Mouse (Mus musculus) embryonic facial prominence, embryonic 10.5 days (tissue): ENCODE measurements around the gene Crxos. TPM values are rescaled to one million over a fixed set of nuclear protein-coding genes. Genes with fewer than 3 reads are reported as not detected.

ENCODE experiments used
- DNase-seq: peaks from one replicate; pipeline ENCODE4 v3.0.0-alpha.2; 2017; ENCODE audit warnings: low spot score
- H3K27ac ChIP-seq: fragments of 300-500 bp; sonication (generic); replicated peaks from 2 replicates; pipeline ENCODE4 v1.5.1; 2016; ENCODE audit warnings: mild to moderate bottlenecking
- H3K27me3 ChIP-seq: fragments of 300-500 bp; sonication (generic); replicated peaks from 2 replicates; pipeline ENCODE4 v1.6.1; 2016; ENCODE audit warnings: low read depth, mild to moderate bottlenecking; ENCODE audit not compliant: poor library complexity, severe bottlenecking
- H3K36me3 ChIP-seq: fragments of 300-500 bp; sonication (generic); replicated peaks from 2 replicates; pipeline ENCODE4 v1.6.1; 2016; ENCODE audit warnings: mild to moderate bottlenecking, moderate library complexity
- H3K4me1 ChIP-seq: fragments of 300-500 bp; sonication (generic); 2 replicates; pipeline ENCODE4 v1.6.1; 2016
- H3K4me3 ChIP-seq: fragments of 300-500 bp; sonication (generic); 2 replicates; pipeline ENCODE4 v1.5.1; 2016; ENCODE audit warnings: mild to moderate bottlenecking, moderate library complexity
- H3K9me3 ChIP-seq: fragments of 300-500 bp; sonication (generic); 2 replicates; pipeline ENCODE4 v1.6.1; 2016; ENCODE audit warnings: mild to moderate bottlenecking
- WGBS: fragments of 180-500 bp; shearing (Covaris S2); methylation state at CpG from one replicate; pipeline ENCODE4 v1.1.7; 2016; 5-methylcytosine and 5-hydroxymethylcytosine counted together
- polyA plus RNA-seq: library from polyadenylated mRNA; unstranded; fragments of >200 nt; fragmentation: Nextera tagmentation; extraction: Ambion mirVana; gene quantifications from 2 replicates; pipeline ENCODE4 v1.2.1, GENCODE M21; 2016

The Crxos gene
- not detected in 2 replicates for polyA plus RNA-seq

- DNase-seq: no peak
- Histone ChIP-seq H3K27me3 (no peaks in the 10 kb centered on the region), H3K9me3 (no peaks in the 10 kb centered on the region), H3K4me1 (no peaks in the 10 kb centered on the region), H3K27ac (no peak within 1 kb of the TSS), H3K4me3 (no peak within 1 kb of the TSS), H3K36me3 (no peaks in the 10 kb centered on the region)
- WGBS: 82% methylated on average over 2 of the region's 2 CpGs
Measured at GRCm38 (mm10) chr7:15882317-15882716, at the start of gene Crxos. Gene Crxos, plus strand, starts transcription at chr7:15882617.

GRCm38 (mm10) chr7:15839578-15839977 is 42.8 kb upstream of the Crxos start, which contains the start of gene Obox6:
Gene Obox6, minus strand, starts transcription at chr7:15839678.
- Histone ChIP-seq H3K27ac (no peak within 1 kb of the TSS), H3K9me3 (peaks cover 38% of the 10 kb centered on the region), H3K4me1 (no peaks in the 10 kb centered on the region), H3K36me3 (no peaks in the 10 kb centered on the region), H3K27me3 (no peaks in the 10 kb centered on the region), H3K4me3 (no peak within 1 kb of the TSS)
- no peak for DNase-seq
- WGBS: 91% methylated on average over 3 of the region's 3 CpGs

- Histone ChIP-seq H3K4me1 (no peaks in the 10 kb centered on the region), H3K27me3 (no peaks in the 10 kb centered on the region), H3K27ac (no peak overlapping the region), H3K36me3 (no peaks in the 10 kb centered on the region), H3K4me3 (no peak overlapping the region), H3K9me3 (no peaks in the 10 kb centered on the region)
- no peak for DNase-seq
- WGBS: 37% methylated on average over 2 of the region's 2 CpGs
Measured at GRCm38 (mm10) chr7:15859657-15860056, 22.8 kb upstream of the Crxos start.

GRCm38 (mm10) chr7:15864104-15864503 is 18.3 kb upstream of the Crxos start:
- DNase-seq: no peak
- WGBS: 63% methylated on average over 4 of the region's 4 CpGs
- H3K27me3 ChIP-seq: no peaks in the 10 kb centered on the region
- no peaks in the 10 kb centered on the region for H3K36me3 ChIP-seq
- H3K9me3 ChIP-seq: no peaks in the 10 kb centered on the region
- H3K4me1 ChIP-seq: no peaks in the 10 kb centered on the region
- no peak overlapping the region for H3K27ac ChIP-seq
- no peak overlapping the region for H3K4me3 ChIP-seq

GRCm38 (mm10) chr7:15879756-15880155 is 2.7 kb upstream of the Crxos start, which contains the start of gene Crx:
Gene Crx, minus strand, starts transcription at chr7:15879968.
- Histone ChIP-seq H3K36me3 (no peaks in the 10 kb centered on the region), H3K27me3 (no peaks in the 10 kb centered on the region), H3K27ac (no peak within 1 kb of the TSS), H3K4me1 (no peaks in the 10 kb centered on the region), H3K4me3 (no peak within 1 kb of the TSS), H3K9me3 (no peaks in the 10 kb centered on the region)
- DNase-seq: no peak
- 33% methylated on average over 4 of the region's 4 CpGs for WGBS

- DNase-seq: peak; percentile 10
- WGBS: 6% methylated on average over 7 of the region's 7 CpGs
Measured at GRCm38 (mm10) chr7:15881388-15881787, 1.0 kb upstream of the Crxos start.

GRCm38 (mm10) chr7:15881831-15882230 is 586 bp upstream of the Crxos start:
- H3K4me3 ChIP-seq: no peak overlapping the region

More at GRCm38 (mm10) chr7:15881388-15881787, 1.0 kb upstream of the Crxos start:
- no peaks in the 10 kb centered on the region for H3K27me3 ChIP-seq
- H3K27ac ChIP-seq: no peak overlapping the region
- no peaks in the 10 kb centered on the region for H3K9me3 ChIP-seq
- no peak overlapping the region for H3K4me3 ChIP-seq
- no peaks in the 10 kb centered on the region for H3K36me3 ChIP-seq
- H3K4me1 ChIP-seq: no peaks in the 10 kb centered on the region

GRCm38 (mm10) chr7:15884127-15884526 is 1.7 kb downstream of the Crxos start:
- no peaks in the 10 kb centered on the region for H3K36me3 ChIP-seq
- no peak for DNase-seq
- H3K4me1 ChIP-seq: no peaks in the 10 kb centered on the region
- no peaks in the 10 kb centered on the region for H3K27me3 ChIP-seq
- H3K4me3 ChIP-seq: no peak overlapping the region
- WGBS: 91% methylated on average over 2 of the region's 2 CpGs
- no peak overlapping the region for H3K27ac ChIP-seq
- no peaks in the 10 kb centered on the region for H3K9me3 ChIP-seq

More at GRCm38 (mm10) chr7:15881831-15882230, 586 bp upstream of the Crxos start:
- Histone ChIP-seq H3K36me3 (no peaks in the 10 kb centered on the region), H3K4me1 (no peaks in the 10 kb centered on the region), H3K27ac (no peak overlapping the region), H3K27me3 (no peaks in the 10 kb centered on the region), H3K9me3 (no peaks in the 10 kb centered on the region)
- WGBS: 63% methylated on average over 3 of the region's 3 CpGs
- DNase-seq: no peak

GRCm38 (mm10) chr7:15894251-15894650 is 11.8 kb downstream of the Crxos start:
- no peak for DNase-seq
- H3K27ac ChIP-seq: no peak overlapping the region
- 89% methylated on average over 1 of the region's 1 CpGs for WGBS
- no peaks in the 10 kb centered on the region for H3K27me3 ChIP-seq
- no peaks in the 10 kb centered on the region for H3K36me3 ChIP-seq
- H3K9me3 ChIP-seq: no peaks in the 10 kb centered on the region
- no peaks in the 10 kb centered on the region for H3K4me1 ChIP-seq
- H3K4me3 ChIP-seq: no peak overlapping the region

- DNase-seq: no peak
- H3K36me3 ChIP-seq: no peaks in the 10 kb centered on the region
- no peak overlapping the region for H3K27ac ChIP-seq
- no peaks in the 10 kb centered on the region for H3K9me3 ChIP-seq
- H3K4me1 ChIP-seq: no peaks in the 10 kb centered on the region
- no peak overlapping the region for H3K4me3 ChIP-seq
- WGBS: 83% methylated on average over 9 of the region's 9 CpGs
- no peaks in the 10 kb centered on the region for H3K27me3 ChIP-seq
Measured at GRCm38 (mm10) chr7:15901366-15902048, 19.1 kb downstream of the Crxos start.

- H3K27ac ChIP-seq: no peak overlapping the region
- no peaks in the 10 kb centered on the region for H3K9me3 ChIP-seq
- no peaks in the 10 kb centered on the region for H3K4me1 ChIP-seq
- WGBS: 70% methylated on average over 7 of the region's 7 CpGs
- no peak for DNase-seq
- H3K27me3 ChIP-seq: no peaks in the 10 kb centered on the region
- H3K4me3 ChIP-seq: no peak overlapping the region
- no peaks in the 10 kb centered on the region for H3K36me3 ChIP-seq
Measured at GRCm38 (mm10) chr7:15905861-15906260, 23.4 kb downstream of the Crxos start.

- H3K9me3 ChIP-seq: no peaks in the 10 kb centered on the region
- H3K27me3 ChIP-seq: no peaks in the 10 kb centered on the region
- 92% methylated on average over 1 of the region's 1 CpGs for WGBS
- DNase-seq: no peak
- H3K36me3 ChIP-seq: no peaks in the 10 kb centered on the region
- H3K4me1 ChIP-seq: no peaks in the 10 kb centered on the region
- H3K27ac ChIP-seq: no peak overlapping the region
- H3K4me3 ChIP-seq: no peak overlapping the region
Measured at GRCm38 (mm10) chr7:15906602-15907001, 24.2 kb downstream of the Crxos start.

GRCm38 (mm10) chr7:15907971-15908590 is 25.7 kb downstream of the Crxos start:
- Histone ChIP-seq H3K27me3 (no peaks in the 10 kb centered on the region), H3K27ac (no peak overlapping the region), H3K36me3 (no peaks in the 10 kb centered on the region), H3K4me1 (peaks cover 5% of the 10 kb centered on the region), H3K9me3 (no peaks in the 10 kb centered on the region), H3K4me3 (no peak overlapping the region)
- WGBS: 74% methylated on average over 8 of the region's 8 CpGs
- DNase-seq: no peak
